Mouse (Mus musculus) T-helper 1 cell (primary cell): ENCODE measurements around the gene Med29.
"Not testable (repeated sequence)": the region's sequence is repeated elsewhere in the genome, so short reads cannot be mapped to it uniquely, and the experiment has no call there.

Source experiments
- in situ Hi-C: fragments of 300-600 bp; cut with MboI, MseI; formaldehyde crosslinking; loops from one replicate; pipeline ENCODE4 v1.15.1; 2025; ENCODE audit warnings: high pct_unique_total_duplicates

The Med29 gene

DNA sequence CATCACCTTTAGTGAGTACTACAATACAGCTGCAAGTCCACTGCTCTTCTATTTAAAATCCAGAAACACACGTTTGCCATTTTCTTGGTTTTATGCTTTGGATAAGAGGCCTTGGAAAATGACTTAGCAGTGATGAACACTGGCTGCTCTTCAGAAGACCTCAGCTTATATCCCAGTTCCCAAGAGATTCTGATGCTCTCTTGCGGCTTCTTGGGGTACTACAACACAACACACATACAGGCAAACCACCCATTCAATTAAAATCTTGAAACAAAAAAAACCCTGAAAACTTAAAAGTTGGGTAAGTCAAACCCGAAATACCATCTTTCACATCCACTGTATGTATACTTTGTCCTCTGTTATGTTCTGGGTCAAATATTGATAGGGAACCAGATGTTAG, 5.5 kb upstream of the Med29 start:
- in situ Hi-C loops, result no loop called here

DNA sequence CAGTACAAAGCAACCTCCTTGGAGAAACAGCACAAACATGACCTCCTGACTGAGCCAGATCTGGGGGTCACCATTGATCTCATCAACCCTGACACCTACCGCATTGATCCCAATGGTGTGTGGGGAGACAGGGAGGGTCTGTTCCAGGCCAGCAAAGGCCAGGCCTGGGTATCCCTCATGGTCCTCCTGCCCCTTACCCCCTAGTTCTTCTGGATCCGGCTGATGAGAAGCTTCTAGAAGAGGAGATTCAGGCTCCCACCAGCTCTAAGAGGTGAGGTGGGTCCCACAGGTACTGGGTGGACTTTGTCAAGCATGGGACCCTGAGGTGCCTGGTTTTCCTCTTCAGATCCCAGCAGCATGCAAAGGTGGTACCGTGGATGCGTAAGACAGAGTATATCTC, 2.9 kb upstream of the Med29 start:
- in situ Hi-C loops, result no loop called here

- in situ Hi-C loops, result no loop called here
Measured at GRCm38 (mm10) chr7:28393272-28393951, 904 bp upstream of the Med29 start.

GRCm38 (mm10) chr7:28390331-28390730, 2.2 kb downstream of the Med29 start:
- in situ Hi-C loops, result no loop called here

- in situ Hi-C loops, result not testable (repeated sequence)
Measured at GRCm38 (mm10) chr7:28387384-28387783, 5.1 kb downstream of the Med29 start.

DNA sequence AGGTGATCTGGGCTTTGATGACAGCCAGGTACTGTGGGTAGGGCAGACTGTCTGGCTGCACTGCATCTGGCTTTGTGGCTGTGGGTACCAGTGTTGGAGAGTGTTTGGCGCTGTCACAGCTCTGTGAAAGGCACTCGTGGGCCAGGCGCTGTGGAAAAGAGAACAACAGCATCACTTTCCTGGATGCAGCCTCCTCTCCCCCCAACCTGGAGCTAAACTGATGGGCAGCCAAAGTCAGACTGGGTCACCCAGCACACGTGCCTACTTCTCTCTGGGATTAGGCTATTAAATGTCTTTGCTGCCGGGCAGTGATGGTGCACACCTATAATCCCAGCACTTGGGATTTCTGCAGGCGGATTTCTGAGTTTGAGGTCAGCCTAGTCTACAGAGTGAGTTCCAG, 5.6 kb downstream of the Med29 start:
- in situ Hi-C loops, result not testable (repeated sequence)

- in situ Hi-C loops, result no loop called here
Measured at GRCm38 (mm10) chr7:28386462-28386861, 6.0 kb downstream of the Med29 start.

GRCm38 (mm10) chr7:28386007-28386406, 6.5 kb downstream of the Med29 start:
- in situ Hi-C loops, result no loop called here

GRCm38 (mm10) chr7:28385196-28385595, 7.3 kb downstream of the Med29 start:
- in situ Hi-C loops, result no loop called here

GRCm38 (mm10) chr7:28384162-28384561, 8.3 kb downstream of the Med29 start:
- in situ Hi-C loops, result no loop called here

DNA sequence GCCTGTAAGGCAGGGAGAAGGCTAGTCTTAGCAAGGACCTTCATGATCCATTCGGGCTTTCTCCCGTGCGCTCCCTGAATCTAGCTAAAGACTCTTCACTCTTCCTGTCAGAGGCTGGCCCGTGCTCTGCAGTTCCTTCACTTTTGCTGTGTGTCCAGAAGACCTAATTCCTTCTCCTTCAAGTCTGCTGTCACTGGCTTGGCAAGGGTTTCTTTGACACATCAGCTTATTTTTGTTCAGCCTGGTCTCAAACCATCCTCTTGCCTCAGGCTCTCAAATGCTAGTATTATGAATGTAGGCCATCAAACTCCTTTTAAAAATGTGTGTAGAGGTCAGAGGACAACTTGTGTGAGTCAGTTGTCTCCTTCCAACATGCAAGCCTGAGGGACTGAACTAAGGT, 8.9 kb downstream of the Med29 start:
- in situ Hi-C loops, result no loop called here

DNA sequence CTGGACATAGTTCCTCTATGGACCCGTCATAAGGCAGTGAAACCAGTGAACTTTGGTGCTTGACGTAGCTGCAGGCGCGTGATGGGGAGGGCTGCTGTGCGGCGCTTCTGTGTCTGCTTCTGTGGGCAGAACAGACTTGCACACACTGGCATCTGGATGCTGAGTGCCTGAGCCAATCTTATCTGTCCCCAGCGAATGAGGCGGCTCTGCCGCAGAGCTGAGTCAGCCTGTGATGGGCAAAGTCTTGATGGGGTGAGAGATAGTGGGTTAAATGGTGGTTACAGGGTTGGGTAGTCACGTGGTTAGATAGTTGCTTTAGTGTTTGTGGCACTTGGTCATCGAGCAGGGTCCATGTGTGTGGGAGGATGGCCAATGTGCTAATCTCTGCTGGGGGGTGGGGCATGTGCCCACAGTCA, 9.5 kb downstream of the Med29 start:
- in situ Hi-C loops, result no loop called here

DNA sequence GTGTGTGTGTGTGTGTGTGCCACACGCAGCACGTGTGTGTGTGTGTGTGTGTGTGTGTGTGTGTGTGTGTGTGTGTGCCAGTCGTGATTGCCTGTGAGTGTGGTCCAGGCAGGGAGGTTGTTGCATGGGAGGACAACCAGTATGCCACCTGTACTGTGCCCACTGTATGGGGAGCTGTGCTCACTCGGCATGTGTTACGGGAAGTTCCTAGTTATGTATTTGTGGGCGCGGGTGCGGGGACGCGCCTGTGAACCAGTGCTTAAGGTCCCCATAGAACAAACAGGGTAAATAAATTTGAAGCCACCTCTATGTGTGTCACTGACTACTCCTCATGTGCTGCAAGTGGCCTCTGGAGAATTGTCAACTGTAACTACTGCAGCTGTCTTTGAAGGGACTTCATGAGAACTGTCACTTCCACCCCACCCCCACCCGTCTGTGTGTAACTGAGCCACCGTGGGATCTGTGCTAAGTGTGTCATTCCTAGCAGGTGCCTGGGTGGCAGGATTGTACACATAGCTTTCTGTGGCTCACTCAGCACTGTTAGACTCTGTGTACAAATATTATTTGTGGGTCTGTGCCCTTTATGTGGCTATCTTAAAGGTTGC, 10.1 kb downstream of the Med29 start:
- in situ Hi-C loops, result no loop called here

DNA sequence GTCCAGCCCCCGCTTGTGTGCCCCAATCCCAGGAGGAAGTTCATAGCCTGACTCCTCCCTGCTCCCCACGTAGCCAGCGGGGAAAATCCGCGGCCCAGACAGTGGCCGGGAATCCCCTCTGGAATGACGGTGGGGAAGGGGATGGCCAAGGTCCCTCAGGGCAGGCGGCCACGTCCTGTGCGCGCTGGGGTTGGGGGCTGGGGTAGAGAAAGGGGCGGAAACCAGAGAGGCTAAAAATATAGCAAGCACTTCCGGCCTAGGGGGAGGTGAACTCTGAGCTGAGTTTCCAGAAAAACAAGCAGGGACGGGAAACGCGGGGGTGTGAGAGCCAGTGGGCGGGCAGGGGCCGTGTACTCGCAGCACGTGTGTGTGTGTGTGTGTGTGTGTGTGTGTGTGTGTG, 10.6 kb downstream of the Med29 start:
- in situ Hi-C loops, result no loop called here

- in situ Hi-C loops, result no loop called here
Measured at GRCm38 (mm10) chr7:28381017-28381790, 11.3 kb downstream of the Med29 start.

GRCm38 (mm10) chr7:28380237-28381016, 12.1 kb downstream of the Med29 start, which contains the start of gene Zfp36:
Gene Zfp36 (minus strand): TSS chr7:28380253.
- in situ Hi-C loops, result no loop called here

DNA sequence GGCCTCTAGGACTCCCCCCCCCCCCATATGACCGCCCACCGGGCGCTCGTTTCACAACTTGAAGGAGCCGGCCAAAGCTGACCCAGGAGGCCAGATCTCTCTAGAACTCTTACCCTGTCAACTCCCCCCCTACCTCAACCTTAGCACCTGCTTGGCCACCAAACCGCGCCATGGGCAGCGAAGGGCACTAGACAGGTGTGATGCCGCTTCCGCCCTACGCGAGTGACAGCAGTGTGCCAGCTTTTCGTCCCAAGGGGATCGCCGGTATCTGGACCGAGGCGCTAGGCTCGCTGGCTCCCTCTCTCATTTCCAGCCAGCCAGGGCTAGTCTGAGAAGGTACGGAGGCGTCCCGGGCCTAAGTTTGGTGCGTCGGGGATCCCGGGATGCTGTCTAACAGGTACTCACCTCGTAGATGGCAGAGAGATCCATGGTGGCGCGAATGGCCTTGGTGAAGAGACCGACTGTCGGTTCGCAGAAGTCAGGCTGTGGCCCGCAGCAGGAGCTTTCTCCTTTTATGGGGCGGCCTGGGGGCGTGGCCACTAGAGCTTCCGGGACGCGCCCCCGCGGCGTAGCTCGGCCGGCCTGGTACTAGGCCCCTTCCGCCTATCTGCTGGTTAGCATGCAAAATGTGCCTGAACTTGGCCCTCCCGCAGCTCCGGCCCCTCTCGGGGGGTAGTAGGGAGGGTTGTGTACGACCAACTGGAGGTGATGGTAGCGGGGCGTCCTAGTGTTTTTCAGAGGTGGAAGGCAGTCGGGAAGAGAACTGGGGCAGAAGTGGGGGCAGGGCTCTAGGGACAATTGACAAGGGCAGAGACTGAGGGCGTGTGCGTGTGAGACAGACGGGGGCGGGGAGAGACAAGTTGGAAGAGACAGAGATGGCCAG, 13.5 kb downstream of the Med29 start:
- in situ Hi-C loops, result no loop called here

GRCm38 (mm10) chr7:28378066-28378690, 14.3 kb downstream of the Med29 start:
- in situ Hi-C loops, result no loop called here

DNA sequence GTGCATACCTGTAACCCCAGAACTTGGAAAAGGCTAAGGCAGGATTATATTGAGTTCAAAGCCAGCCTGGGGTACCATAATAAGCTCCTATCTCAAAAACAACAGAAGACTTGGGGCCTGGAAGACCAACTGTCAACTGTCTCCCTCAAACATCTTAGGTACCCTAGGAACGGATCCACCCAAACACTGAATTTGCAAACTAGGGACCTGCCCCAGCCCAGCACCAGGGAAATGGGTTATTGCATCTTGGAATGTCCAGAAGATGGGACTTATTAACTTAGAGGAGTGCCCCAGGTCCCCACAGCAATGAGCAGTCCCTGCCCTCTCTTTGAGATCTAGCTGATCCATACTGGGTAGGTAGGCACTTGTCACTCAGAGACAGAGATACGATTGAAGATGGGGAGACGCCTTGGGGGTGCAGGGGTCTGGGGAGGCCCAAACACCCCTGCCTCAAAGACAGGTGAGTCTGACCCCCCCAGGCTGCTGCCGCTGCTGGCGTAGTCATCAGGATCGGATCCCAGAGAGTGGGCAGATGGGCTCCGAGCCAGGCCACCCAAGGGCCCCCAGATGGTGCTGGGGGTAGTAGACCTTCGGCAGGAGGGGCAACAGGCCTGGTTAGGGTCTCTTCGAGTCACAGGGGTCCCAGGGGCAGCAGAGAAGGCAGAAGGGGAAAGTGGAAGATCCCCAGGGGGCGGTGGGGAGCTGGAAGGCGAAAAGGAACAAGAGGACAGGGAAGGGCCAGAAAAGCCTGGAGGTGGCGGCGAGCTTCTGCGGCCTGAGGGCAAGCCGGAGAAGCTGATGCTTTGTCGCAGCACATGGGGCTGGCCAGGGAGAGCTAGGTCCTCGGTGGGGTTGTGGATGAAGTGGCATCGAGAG, 15.1 kb downstream of the Med29 start:
- in situ Hi-C loops, result no loop called here
